Mouse (Mus musculus) right cerebral cortex, adult 2 months (tissue): ENCODE data around the gene Ear14.
"Not testable (repeated sequence)": the region's sequence is repeated elsewhere in the genome, so short reads cannot be mapped to it uniquely, and the experiment has no call there.

Experiments used
- DNase-seq, 2 experiments: peaks; one replicate each; pipeline ENCODE4 v3.0.0; 2021 to 2022; ENCODE audit warnings: low spot score in 2 of 2

Gene Ear14

DNA sequence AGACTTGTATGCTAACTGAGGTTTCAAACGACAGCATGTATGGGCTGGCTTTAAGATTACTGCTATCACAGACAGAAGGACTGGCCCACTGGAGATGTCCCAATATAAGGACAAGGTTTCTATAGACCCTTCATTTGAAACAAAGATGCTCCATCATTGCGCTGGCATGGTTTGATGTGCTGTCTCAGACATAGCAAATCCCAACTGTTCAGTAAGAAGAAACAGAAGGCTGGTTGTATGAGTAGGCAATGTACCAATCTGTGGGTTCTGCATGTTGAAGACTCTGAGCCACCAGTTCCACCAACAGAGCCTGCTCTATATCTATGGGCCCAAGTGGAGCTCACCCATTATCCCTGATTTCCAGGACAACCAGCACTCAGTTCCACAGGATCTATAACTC lies at the start of gene Ear14:
Ear14 (plus strand) TSS at position 277 of the 400 bp plus-strand sequence.
- DNase-seq = no peak

DNA sequence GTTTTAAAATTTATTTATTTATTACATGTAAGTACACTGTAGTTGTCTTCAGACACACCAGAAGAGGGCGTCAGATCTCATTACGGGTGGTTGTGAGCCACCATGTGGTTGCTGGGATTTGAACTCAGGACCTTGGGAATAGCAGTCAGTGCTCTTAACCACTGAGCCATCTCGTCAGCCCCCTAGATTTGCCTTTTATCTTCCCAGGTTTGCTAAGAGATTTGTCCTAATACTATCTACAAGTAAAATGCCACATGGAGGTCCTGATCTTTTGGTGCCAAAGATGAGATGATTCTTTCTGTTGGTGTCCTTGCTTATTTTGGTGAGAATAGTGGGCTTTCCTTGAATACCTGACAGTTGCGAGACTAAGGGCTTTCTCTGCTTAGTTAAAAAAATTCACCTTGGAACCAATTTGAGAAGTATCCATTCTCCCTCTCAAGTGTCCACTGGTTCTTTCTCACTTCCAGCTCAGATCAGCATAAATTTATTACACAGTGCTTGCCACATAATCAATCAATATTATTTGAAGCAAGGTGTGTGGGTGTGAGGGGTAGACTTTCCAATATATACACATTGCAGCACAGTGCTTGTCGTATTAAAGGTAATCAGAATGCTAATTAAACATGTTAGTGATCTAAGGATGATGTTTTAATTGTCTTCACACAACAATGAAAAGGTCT lies 47.0 kb upstream of the Ear14 start:
- DNase-seq = no peak

DNA sequence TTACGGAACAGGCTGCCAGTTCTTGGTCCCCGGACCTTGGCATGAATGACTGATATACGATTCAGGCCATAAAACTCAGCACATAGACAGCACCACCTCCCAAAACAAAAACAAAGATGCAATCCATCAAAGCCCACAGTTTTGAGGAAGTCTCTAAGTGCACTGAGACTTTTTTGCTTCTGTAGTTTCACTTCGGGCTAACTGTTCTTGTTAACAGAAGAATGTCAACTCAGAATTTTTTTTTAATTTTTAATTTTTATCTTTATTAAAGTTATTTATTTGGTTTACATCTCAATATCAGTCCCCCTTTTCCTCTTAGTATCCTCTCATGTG lies 46.5 kb upstream of the Ear14 start:
- no peak for DNase-seq

DNA sequence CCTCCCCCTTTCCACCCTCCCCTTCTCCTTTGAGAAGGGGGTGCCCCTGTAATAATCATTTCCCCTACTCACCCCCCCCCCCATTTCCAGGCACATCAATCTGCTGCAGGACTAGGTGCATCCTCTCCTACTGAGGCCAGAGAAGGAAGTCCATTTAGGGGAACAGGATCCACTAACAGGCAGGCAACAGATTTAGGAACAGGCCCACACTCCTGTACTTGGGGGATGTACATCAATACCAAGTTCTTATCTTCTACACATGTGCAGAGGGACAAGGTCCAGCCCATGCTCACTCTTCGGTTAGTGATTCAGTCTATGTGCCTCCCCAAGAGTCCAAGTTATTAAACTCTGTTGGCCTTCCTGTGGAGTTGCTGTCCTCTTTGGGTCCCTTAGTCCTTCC lies 46.1 kb upstream of the Ear14 start:
- no peak for DNase-seq

DNA sequence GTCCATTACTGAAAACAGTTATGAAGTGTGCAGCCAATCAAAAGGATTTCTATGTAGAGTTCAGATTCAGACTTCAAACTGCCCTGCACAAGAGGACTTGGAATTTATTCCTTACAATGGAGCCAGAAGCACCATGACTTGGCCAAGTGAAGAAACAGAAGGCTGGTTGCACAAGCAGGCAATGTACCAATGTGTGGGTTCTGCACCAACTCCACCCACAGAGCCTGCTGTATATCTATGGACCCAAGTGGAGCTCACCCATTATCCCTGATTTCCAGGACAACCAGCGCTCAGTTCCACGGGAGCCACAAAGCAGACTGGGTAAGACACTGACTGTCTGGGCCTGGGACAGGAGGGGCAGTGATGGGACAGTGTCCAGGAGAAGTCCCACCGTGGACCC lies 41.2 kb upstream of the Ear14 start, which contains the start of gene Rnase2b:
Rnase2b (plus strand) TSS at position 285 of the 400 bp plus-strand sequence.
- DNase-seq = not testable (repeated sequence)

DNA sequence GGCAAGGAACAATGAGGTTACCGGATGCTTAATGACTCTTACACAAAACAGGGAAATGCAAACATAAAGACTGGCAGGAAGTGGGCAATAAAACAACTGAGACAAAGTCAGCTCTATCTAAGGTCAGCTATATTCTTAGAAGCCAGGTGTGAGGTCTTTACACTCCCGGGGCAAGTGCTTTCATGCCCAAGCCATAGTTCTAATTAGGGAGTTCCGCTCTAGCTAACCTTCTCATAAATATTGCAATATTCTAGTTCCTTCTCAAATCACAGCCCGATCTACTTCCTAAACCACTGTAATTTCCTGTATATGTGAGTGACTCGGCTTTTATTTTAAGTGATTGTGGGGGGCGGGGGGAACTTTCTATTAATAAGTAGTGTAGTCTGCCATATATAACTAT lies 39.9 kb upstream of the Ear14 start:
- not testable (repeated sequence) for DNase-seq

DNA sequence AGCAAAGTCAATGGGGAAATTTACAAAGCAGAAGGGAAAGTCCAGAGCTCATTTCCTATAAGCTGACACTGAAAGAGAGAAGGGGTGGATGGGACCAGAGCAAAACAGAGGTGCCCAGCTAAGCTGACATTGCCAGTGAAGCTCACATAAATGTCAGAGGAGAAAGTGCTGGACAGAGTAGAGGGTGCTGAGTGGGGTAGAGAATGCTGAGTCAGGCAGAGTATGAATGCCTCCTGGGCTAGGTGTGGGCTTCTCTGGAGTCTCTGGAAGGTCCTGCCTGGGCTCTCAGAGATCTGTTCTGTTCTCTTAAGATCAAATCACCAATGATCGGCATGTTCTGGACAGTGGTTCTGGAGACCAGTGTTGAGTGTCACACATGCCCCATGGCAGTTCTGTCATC lies 37.8 kb upstream of the Ear14 start:
- DNase-seq = no peak

DNA sequence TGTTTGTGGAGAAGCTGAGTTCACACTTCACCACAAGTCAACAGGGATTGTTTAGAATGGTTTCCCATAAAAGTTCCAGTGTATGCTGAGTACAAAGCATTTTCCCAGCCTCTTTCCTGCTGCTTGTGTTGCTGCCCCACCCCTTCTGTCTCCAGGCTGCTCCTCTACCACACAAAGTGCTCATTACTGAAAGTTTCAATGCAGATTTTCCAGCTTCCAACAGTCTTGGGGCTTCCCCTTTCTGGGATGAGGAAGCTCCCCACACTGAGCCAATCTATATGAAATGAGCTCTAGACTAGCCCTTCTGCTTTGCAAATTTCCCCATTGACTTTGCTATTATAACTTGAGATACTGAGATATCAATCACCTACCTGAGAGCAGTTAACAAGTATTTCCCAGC lies 37.1 kb upstream of the Ear14 start:
- DNase-seq = no peak

DNA sequence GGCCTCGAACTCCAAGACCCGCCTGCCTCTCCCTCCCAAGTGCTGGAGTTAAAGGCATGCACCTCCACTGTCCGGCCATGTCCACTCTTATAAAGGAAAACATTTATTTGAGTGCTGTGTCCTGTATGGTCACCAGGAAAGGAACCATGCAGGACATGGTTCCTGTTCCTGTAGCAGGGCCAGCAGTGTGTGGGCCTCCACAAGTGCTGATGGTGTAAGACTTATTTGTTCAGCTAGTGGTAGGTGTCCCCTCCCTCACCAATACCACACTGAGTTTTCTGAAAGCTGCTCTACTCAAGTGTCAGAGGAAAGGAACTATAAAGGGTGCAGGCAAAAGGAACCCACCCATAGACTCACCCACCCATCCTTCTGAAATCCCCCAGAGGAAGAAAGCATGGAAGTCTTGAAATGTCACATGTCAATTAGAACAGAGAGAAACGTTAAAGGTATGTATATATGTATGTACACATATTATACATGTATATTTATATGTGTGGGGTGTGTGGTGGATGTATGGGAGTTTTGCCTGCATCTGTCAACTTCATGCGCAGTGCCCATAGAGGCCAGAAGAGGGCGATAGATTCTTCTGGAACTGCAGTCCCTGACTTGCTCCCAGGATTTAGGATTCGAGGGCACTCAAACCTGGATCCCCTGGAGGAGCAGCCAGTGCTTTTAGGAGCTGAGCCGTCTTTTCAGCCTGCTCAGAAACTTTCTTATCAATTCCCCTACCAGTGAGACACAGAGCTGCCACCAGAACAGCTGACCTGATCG lies 30.9 kb upstream of the Ear14 start:
- DNase-seq = peak; percentile 15 to 26

DNA sequence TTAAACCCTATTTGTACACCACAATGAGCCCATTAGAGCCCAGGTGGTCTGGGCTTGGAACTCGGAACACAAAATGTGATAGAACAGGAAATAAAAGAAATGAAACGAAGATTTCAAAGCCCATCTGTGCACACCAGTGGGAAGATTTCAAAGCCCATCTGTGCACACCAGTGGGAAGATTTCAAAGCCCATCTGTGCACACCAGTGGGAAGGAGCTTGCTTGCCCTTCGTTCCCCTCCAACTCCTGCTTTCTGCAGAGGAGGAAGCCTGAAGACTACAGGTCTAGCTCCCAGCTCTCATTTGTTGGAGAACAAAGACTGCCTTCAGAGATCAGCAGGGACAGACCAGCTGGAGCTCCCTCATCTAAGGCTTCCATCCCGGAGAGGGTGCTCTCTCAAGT lies 30.2 kb upstream of the Ear14 start:
- DNase-seq = peak; percentile 7 to 9

DNA sequence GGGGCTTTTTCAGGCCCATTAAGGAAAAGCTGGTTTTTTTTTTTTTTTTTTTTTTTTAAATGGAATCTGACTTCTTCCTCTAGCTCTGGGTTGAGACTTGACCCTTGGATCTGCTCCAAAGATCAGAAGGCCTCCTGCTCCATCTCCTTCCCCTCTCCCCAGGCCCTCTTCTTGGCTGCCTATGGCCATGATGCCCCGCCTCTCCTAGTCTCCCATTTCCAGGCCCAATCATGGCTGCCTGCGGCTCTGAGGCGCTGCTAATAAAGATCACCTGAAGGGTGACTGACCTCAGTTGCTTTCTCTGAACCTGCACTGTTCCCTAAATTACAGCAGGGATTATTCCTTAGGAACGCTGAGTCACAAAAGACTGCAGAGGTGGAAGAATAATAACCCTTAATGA lies 29.3 kb upstream of the Ear14 start:
- DNase-seq = no peak

DNA sequence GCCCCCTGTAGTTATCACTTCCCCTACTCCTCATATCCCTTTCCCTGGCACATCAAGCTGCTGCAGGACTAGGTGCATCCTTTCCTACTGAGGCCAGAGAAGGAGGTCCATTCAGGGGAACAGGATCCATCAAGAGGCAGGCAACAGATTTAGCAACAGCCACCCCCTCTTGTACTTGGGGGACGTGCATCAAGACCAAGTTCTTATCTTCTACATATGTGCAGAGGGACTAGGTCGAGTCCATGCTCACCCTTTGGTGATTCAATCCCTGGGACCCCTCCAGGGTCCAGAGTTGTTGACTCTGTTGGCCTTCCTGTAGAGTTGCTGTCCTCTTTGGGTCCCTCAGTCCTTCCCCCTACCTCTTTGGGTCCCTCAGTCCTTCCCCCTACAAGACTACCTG lies 22.1 kb upstream of the Ear14 start:
- DNase-seq = not testable (repeated sequence)

DNA sequence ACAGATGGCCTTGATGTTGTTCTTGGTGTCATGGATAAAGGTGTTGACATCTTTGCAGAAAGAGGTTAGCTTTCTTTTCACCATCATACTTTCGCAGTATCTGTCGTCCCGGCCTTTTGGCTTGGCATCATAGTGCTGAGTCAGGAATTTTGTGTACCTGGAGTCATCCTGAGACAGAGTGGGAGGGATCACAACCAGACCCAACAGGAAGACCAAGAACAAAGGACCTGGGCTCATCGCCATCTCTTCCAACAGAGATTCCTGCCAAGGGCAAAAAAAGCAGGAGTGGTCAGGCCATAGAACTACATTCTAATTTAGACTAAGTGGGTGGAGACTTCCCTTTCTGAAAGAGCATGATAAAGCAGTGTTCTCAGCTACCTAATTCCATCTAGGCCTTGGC lies 7.5 kb upstream of the Ear14 start:
- no peak for DNase-seq

DNA sequence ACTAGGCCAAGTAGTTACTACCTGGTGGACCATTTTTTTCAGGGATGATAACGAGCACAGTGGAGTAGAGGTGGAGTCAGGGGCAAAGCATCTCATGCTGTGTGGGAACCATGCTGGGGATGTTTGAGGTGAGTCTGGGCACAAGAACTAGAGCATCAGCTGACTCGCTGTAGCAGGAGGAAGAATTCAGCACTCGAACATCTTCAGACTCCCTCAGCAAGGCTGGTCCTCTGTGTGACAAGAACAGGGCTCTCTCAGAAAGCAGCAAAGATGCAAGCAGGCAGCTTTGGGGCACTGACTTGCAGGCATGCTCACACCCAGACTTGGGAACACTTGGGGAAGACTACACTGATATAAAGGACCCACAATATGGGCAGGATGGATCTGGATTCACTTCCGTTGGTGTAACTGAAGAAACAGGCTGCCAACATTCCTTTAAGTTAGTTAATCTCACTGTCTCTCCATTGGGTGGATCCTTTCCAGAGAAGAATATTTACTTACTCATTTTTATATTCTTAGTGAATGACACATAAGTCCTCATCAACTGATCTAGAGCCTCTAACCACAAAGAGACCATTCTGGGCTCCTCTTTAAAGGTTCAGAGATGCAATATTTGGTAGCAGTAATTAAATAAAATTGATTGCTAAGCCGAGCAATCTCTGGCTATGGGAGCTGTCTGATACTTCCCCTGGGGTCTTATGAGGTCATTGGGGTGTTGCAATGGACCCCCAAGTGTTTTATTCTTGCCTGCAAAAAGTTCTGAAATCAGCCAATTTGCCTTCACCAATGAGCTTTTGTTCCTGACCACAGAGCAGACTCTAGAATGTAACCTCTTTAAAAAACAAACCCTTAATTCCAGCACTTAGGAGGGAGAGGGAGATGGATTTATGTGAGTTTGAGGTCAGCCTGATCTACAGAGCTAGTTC lies 3.8 kb upstream of the Ear14 start, which contains the start of gene Ang2:
Ang2 (minus strand) TSS at position 51 of the 926 bp plus-strand sequence.
- DNase-seq = no peak

DNA sequence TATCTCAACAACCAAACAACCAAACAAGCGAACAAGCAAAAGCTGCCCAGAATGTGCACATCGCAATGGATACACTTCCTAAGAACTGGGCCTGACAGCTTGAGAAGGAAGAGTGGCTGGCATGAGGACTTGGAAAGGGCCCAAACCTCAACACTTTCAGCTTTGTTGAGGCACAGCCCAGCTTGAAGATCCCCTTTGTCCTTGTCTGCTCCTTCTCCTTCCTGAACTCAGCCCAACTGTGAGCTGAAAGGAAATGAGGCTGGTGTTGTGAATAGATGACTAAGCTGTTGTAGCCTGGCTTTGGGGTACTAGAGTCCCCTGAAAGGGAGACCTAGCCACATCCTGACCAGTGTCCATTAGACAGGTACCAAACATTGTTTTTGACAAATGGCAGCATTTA lies 3.1 kb upstream of the Ear14 start:
- DNase-seq = peak in 1 of 2 experiments; percentile 6

DNA sequence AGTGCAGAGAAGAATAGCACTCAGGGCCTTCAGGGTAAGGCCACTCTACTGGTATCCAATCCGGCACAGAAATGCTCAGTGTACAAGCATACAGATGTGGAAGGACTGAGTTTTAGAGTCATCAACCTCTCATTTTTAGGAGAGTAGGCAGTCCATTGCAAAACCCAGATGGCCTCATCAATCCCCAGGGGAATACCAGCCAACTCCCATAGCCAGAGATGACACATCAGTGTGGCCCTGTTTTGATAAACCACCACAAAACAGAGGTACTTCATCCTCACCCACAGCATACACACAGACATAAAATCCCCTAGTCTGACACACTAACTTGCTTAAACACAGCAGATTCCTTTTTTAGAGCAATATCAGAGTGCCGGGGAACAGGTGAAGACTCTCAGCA lies 2.7 kb upstream of the Ear14 start:
- no peak for DNase-seq

DNA sequence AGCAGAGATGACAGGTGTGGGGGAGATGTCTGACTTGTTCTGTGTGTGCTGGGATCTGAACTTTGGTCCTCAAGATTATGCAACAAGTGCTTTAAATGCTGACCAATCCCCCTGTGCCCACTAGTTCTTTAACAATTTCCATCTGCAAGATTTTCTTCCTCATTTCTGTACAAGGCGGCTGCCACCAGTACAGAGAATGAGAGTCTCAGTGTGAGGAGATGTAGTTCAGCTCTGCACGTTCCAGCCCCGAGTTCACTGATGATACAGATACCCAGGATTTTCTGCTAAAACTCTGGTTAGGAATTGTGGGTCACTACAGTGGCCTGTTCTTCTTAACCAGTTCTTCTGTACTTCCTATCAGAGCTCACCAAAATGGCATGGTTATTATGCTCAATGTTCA lies 16.9 kb downstream of the Ear14 start:
- not testable (repeated sequence) for DNase-seq

DNA sequence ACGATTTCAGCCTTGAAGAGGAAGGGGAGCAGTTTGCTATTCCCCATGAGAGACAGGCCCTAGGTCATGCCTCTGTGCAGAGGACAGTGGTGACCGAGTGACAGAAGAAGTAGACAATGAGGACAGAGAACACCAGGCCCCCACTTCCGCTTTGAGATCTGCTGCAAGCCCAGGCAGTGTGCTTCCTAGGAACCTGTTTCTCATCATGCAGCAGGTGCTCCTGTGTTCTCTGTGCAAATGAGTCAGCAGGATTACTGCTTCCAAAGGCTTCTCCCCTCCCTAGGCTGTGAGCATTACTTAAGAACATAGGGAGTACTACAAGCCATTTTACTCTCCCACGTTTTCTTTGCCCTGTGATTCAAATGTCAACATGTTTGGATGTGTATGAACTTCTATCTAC lies 26.5 kb downstream of the Ear14 start:
- DNase-seq = not testable (repeated sequence)

DNA sequence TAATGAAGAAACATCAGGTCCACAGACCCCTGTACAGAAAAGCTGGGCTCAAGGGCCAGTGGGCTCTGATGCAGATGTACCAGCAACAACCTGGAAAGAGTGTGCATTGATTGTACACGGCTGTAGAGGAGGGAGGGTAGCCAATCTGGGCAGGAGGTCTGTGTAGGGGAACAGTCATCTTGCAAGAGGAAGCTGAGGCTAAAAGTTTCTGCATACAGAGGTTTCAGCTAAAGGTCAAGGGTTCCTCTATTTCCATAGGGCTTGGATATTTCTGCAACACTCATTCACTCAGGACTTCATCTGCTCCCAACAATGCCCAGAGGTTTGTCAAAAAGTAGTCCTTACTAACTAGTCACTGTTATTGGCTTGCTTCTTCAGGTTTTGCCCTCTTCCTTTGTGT lies 34.3 kb downstream of the Ear14 start:
- not testable (repeated sequence) for DNase-seq

DNA sequence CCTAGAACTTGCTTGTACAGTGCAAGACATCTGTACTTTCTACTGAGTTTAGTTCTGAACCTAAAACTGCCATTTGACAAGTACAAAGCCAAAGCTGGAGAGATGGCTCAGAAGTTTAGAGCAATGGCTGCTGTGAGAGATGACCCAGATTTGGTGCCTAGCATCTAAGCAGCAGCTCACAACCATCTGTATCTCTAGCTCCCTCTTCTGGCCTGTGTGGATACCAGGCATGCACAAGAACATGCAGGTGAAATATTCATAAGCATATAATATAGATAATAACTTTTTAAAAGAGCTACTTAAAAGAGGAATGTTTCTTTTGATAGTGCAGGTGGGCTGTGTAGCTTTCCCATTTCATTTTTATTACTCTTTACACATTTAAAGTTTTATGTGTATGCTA lies 37.7 kb downstream of the Ear14 start:
- DNase-seq = peak; percentile 29 to 40

DNA sequence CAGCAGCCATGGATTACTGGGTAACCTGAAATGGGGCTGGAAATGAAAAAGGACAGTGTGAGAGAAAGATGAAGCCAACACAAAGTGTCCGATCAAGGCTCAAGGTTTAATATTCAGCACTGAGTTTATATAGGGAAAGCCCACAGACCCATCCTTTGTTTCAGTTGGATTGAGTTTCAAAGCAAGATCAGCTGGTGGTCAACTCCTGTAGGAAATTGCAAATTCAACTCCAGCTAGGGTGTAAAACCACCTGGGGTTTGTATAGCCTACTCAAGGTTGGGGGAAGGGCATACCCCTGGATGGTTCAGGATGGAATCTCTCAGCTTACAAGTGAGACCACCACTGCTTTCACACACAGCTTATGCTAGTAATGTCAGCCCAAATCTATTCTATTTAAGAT lies 44.5 kb downstream of the Ear14 start:
- no peak for DNase-seq

DNA sequence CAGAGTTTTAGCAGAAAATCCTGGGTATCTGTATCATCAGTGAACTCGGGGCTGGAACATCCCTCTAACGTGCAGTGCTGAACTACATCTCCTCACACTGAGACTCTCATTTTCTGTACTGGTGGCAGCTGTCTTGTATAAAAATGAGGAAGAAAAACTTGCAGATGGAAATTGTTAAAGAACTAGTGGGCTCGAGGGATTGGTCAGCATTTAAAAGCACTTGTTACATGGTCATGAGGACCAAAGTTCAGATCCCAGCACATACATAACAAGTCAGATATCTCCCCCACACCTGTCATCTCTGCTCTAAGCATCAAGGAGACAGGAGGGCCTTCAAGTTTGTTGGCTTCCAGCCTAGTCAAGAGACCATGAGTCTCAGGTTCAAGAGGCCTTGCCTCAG lies 47.2 kb downstream of the Ear14 start:
- DNase-seq = no peak
